Mouse (Mus musculus): Measurements from ENCODE around the gene Mfsd1. TPM values are rescaled to one million over a fixed set of nuclear protein-coding genes. Genes with fewer than 3 reads are reported as not detected.

Mfsd1 gene
- polyA plus RNA-seq (2012; rRNA removed), result 6.5 and 7.8 TPM in 2 replicates

DNA sequence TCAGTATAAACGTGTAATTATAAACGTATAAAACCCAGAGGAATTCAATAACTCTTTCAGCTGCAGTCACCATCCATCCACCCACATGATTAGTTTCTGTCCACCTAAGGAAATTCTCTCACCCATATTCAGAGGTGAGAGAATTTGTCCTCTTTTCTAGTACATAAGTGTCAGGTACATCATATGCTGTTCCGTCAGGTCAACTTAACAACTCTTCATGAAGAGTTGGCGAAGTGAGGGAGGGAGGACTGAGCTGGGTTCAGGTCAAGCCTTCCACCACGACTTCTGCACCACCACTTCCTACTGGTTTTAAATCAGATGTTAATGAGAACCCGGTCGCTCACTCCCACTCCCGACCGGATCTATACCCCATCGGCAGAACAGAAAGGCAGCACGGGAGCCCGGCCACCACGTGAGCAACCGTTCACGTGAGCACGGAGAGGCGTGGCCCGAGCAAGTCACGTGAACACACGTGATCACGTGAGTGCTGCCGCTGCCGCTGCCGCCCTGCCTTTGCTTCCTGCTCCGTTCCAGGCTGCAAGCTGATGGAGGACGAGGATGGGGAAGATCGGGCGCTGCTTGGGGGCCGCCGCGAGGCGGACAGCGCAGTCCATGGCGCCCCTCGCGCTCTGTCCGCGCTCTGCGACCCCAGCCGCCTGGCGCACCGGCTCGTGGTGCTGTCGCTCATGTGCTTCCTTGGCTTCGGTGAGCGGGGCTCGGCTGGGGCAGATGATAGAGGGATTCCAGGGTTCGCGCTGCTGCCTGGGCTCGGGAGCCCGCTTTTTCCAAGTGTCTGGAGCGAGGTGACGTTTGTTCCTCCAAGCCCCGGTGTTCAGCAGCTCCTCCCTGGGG lies at the start of gene Mfsd1:
Gene Mfsd1 (plus strand): TSS at position 469 of the 852 bp plus-strand sequence.
- H3K27me3 ChIP-seq (ENCODE audit: control insufficient read depth, insufficient read depth, low read length), result no peaks in the 10 kb centered on the region
- TF ChIP-seq POLR2A (IDR thresholded peaks at IDR 0.05; ENCODE audit: control insufficient read depth, low read depth, low read length), result peak; percentile 60; the same call in 1 of the 2 replicates
- no peak for TF ChIP-seq CTCF (IDR thresholded peaks at IDR 0.05; ENCODE audit: control insufficient read depth, insufficient read depth, insufficient replicate concordance, low read depth, low read length)
- peak within 1 kb of the TSS; percentile 19 for H3K27ac ChIP-seq (ENCODE audit: control insufficient read depth, insufficient read depth, low read depth, low read length)

DNA sequence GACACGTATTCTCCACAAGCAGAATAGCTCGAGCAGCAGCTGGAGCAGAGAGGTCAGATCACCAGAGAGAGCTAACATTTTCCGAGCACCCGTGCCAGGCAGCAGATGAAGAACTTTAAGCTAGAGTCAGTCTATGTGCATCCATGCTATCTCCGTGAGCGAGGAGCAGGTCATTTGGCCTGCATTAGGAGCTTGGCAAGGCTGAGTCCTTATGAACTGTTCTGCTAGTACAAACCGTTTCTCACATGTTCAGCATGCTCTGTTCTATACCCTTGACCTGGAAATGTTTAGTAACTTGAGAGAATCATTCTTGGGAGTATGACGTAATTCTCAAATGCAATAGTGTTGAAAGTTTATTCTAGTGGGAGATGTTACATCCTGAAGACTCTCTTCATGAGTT lies 38.9 kb upstream of the Mfsd1 start:
- no peak overlapping the region for H3K4me3 ChIP-seq (ENCODE audit: control insufficient read depth, low read depth, low read length)
- H3K4me1 ChIP-seq (ENCODE audit: control insufficient read depth, insufficient read depth, low read length), result no peaks in the 10 kb centered on the region
- TF ChIP-seq POLR2A (IDR thresholded peaks at IDR 0.05; ENCODE audit: control insufficient read depth, low read depth, low read length), result no peak
- no peak for TF ChIP-seq CTCF (IDR thresholded peaks at IDR 0.05; ENCODE audit: control insufficient read depth, insufficient read depth, insufficient replicate concordance, low read depth, low read length)
- H3K27me3 ChIP-seq (ENCODE audit: control insufficient read depth, insufficient read depth, low read length), result no peaks in the 10 kb centered on the region
- no peaks in the 10 kb centered on the region for H3K36me3 ChIP-seq (ENCODE audit: control insufficient read depth, insufficient read depth, low read length)
- peak overlapping the region; percentile 43; the same call in 1 of the 2 replicates for H3K27ac ChIP-seq (ENCODE audit: control insufficient read depth, insufficient read depth, low read depth, low read length)

More for the DNA sequence above, at the start of gene Mfsd1:
- H3K4me3 ChIP-seq (ENCODE audit: control insufficient read depth, low read depth, low read length), result peak within 1 kb of the TSS; percentile 90
- peaks cover 8% of the 10 kb centered on the region; the same call in 1 of the 2 replicates for H3K4me1 ChIP-seq (ENCODE audit: control insufficient read depth, insufficient read depth, low read length)
- no peaks in the 10 kb centered on the region for H3K36me3 ChIP-seq (ENCODE audit: control insufficient read depth, insufficient read depth, low read length)

DNA sequence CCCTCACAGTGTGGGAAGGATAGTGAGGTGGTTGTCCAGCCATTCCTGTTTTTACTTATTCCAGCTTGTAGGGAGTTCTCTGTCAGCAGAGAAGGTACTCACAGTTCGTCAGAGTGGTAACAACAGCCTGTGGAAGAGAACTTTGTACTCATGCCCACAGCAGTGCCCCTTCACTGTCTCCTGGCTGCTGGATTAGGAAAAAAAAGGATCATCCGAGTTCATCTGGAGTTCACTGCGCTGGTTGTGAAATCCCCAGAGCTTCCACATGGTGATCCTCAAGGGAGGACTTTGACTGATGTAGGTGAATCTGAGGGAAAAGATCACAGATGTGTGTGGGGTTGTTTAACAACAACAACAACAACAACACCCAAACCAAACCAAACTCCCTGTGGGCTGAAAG lies 31.3 kb upstream of the Mfsd1 start:
- Histone ChIP-seq H3K36me3 (ENCODE audit: control insufficient read depth, insufficient read depth, low read length) (no peaks in the 10 kb centered on the region), H3K4me1 (ENCODE audit: control insufficient read depth, insufficient read depth, low read length) (no peaks in the 10 kb centered on the region), H3K27me3 (ENCODE audit: control insufficient read depth, insufficient read depth, low read length) (no peaks in the 10 kb centered on the region), H3K4me3 (ENCODE audit: control insufficient read depth, low read depth, low read length) (no peak overlapping the region), H3K27ac (ENCODE audit: control insufficient read depth, insufficient read depth, low read depth, low read length) (no peak overlapping the region)
- TF ChIP-seq CTCF (IDR thresholded peaks at IDR 0.05; ENCODE audit: control insufficient read depth, insufficient read depth, insufficient replicate concordance, low read depth, low read length) (no peak), POLR2A (IDR thresholded peaks at IDR 0.05; ENCODE audit: control insufficient read depth, low read depth, low read length) (no peak)

DNA sequence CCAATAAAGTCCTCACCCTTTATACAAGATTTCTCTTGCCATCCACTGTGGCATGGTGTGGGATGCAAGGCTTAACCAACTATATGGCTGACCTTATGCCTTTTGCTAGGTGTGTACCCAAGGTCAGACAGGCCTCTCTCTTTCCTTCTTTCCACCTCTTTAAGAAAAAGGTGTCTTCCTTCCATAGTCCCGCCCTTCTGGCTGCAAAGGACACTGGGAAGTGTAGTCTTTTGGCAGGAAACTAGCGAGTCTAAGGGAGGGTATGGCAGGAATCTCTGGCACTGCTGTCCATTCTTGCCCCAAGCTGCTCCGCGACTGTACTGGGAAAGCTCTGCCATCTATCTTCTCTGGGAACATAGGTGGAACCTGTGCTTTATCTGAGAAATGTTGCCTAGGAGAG lies 29.3 kb upstream of the Mfsd1 start:
- H3K27ac ChIP-seq (ENCODE audit: control insufficient read depth, insufficient read depth, low read depth, low read length), result no peak overlapping the region
- no peaks in the 10 kb centered on the region for H3K27me3 ChIP-seq (ENCODE audit: control insufficient read depth, insufficient read depth, low read length)
- no peak overlapping the region for H3K4me3 ChIP-seq (ENCODE audit: control insufficient read depth, low read depth, low read length)
- no peak for TF ChIP-seq CTCF (IDR thresholded peaks at IDR 0.05; ENCODE audit: control insufficient read depth, insufficient read depth, insufficient replicate concordance, low read depth, low read length)
- no peak for TF ChIP-seq POLR2A (IDR thresholded peaks at IDR 0.05; ENCODE audit: control insufficient read depth, low read depth, low read length)
- no peaks in the 10 kb centered on the region for H3K36me3 ChIP-seq (ENCODE audit: control insufficient read depth, insufficient read depth, low read length)
- H3K4me1 ChIP-seq (ENCODE audit: control insufficient read depth, insufficient read depth, low read length), result no peaks in the 10 kb centered on the region

DNA sequence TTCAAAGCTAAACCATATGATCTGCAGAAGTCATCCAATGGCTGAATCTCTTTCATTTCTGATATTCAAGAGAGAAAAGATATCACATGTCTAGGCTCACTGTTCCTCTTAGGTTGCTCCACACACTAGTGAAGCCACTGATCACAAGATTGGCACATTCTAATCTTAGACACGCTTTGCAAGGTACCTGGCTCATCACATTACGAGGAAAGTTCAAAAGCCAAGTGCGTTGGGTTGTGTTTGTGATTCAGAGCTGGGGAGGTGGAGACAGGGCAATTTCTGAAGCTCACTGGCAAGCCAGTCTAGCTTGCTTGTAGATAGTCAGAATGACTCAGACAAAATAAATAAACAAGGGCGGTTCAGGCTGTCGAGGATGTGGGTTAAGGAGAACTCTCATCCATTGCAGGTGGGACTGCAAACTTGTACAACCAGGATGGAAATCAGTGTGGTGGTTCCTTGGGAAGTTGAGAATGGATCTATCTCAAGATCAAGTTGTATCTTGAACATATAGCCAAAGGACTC lies 28.6 kb upstream of the Mfsd1 start:
- Histone ChIP-seq H3K27me3 (ENCODE audit: control insufficient read depth, insufficient read depth, low read length) (no peaks in the 10 kb centered on the region), H3K4me3 (ENCODE audit: control insufficient read depth, low read depth, low read length) (no peak overlapping the region)
- TF ChIP-seq POLR2A (IDR thresholded peaks at IDR 0.05; ENCODE audit: control insufficient read depth, low read depth, low read length), result no peak
- no peak for TF ChIP-seq CTCF (IDR thresholded peaks at IDR 0.05; ENCODE audit: control insufficient read depth, insufficient read depth, insufficient replicate concordance, low read depth, low read length)

DNA sequence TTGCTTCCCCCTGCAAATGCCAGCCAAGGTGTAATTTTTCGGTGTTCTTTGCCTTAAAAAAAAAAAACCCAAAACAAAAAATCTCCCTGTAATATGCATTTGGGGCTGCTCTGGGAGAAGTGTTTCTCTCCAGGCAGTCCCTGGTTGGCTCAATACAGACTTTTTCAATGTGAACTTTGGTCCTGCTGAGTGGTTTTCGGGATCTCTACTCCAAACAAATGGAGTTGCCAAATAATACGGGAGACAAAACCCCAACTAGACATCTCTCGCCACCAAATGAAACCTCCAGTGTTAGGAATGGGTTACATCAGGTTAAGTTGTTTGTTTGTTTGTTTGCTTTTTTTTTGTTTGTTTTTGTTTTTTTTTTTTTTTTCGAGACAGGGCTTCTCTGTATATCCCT lies 27.3 kb upstream of the Mfsd1 start:
- Histone ChIP-seq H3K4me1 (ENCODE audit: control insufficient read depth, insufficient read depth, low read length) (no peaks in the 10 kb centered on the region), H3K27ac (ENCODE audit: control insufficient read depth, insufficient read depth, low read depth, low read length) (no peak overlapping the region), H3K36me3 (ENCODE audit: control insufficient read depth, insufficient read depth, low read length) (no peaks in the 10 kb centered on the region), H3K27me3 (ENCODE audit: control insufficient read depth, insufficient read depth, low read length) (no peaks in the 10 kb centered on the region), H3K4me3 (ENCODE audit: control insufficient read depth, low read depth, low read length) (no peak overlapping the region)
- TF ChIP-seq POLR2A (IDR thresholded peaks at IDR 0.05; ENCODE audit: control insufficient read depth, low read depth, low read length), result no peak
- TF ChIP-seq CTCF (IDR thresholded peaks at IDR 0.05; ENCODE audit: control insufficient read depth, insufficient read depth, insufficient replicate concordance, low read depth, low read length), result no peak

More for the DNA sequence above, 28.6 kb upstream of the Mfsd1 start:
- no peaks in the 10 kb centered on the region for H3K4me1 ChIP-seq (ENCODE audit: control insufficient read depth, insufficient read depth, low read length)
- H3K27ac ChIP-seq (ENCODE audit: control insufficient read depth, insufficient read depth, low read depth, low read length), result no peak overlapping the region
- no peaks in the 10 kb centered on the region for H3K36me3 ChIP-seq (ENCODE audit: control insufficient read depth, insufficient read depth, low read length)

DNA sequence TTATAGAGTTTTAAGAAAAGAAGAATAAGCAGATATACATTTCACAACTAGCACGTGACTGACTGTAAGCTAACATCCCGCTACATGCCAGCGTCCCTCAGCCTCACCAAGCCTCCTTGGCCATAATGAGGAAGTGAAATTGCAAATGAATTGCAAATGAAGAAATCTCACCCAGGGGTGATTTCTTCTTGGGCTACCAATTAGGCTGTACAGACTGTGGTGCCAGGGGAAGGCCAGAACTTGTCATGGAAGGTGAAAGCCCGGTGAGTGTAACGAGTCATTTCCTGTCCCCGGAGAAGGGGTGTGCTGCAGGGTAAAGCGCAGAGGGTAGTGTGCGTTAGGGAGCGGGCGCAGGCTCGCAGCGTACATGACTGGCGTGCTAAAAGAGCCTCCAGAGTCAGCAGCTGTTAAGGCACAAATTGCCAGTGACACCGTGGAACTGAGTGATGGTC lies 25.3 kb upstream of the Mfsd1 start:
- no peak overlapping the region for H3K27ac ChIP-seq (ENCODE audit: control insufficient read depth, insufficient read depth, low read depth, low read length)
- no peaks in the 10 kb centered on the region for H3K36me3 ChIP-seq (ENCODE audit: control insufficient read depth, insufficient read depth, low read length)
- H3K4me3 ChIP-seq (ENCODE audit: control insufficient read depth, low read depth, low read length), result no peak overlapping the region
- no peaks in the 10 kb centered on the region for H3K4me1 ChIP-seq (ENCODE audit: control insufficient read depth, insufficient read depth, low read length)
- TF ChIP-seq CTCF (IDR thresholded peaks at IDR 0.05; ENCODE audit: control insufficient read depth, insufficient read depth, insufficient replicate concordance, low read depth, low read length) (no peak), POLR2A (IDR thresholded peaks at IDR 0.05; ENCODE audit: control insufficient read depth, low read depth, low read length) (no peak)
- H3K27me3 ChIP-seq (ENCODE audit: control insufficient read depth, insufficient read depth, low read length), result no peaks in the 10 kb centered on the region
